Mouse (Mus musculus) midbrain, postnatal 0 days (tissue): ENCODE results near the gene Cep104. TPM values are rescaled to one million over a fixed set of nuclear protein-coding genes. Genes with fewer than 3 reads are reported as not detected.

Experiments
- ATAC-seq: fragments of 200-750 bp; cut with Nextera tagmentation; 2 replicates; pipeline ENCODE4 v1.8.0; 2017; ENCODE audit warnings: moderate number of reproducible peaks, mild to moderate bottlenecking, moderate TSS enrichment, moderate library complexity; ENCODE audit not compliant: low FRiP score
- DNase-seq: peaks from one replicate; pipeline ENCODE4 v3.0.0-alpha.2; 2015; ENCODE audit warnings: low spot score
- H3K27ac ChIP-seq: fragments of 300-500 bp; sonication (generic); 2 replicates; pipeline ENCODE4 v1.5.1; 2014; ENCODE audit warnings: low read depth, mild to moderate bottlenecking, low read length, mixed read lengths
- H3K27me3 ChIP-seq: fragments of 300-500 bp; sonication (generic); 2 replicates; pipeline ENCODE4 v1.6.1; 2014; ENCODE audit warnings: low read length, control low read depth, mixed read lengths; ENCODE audit not compliant: insufficient read depth
- H3K36me3 ChIP-seq: fragments of 300-500 bp; sonication (generic); 2 replicates; pipeline ENCODE4 v1.6.1; 2014; ENCODE audit warnings: low read length, control low read depth, mixed read lengths; ENCODE audit not compliant: insufficient read depth
- H3K4me1 ChIP-seq: fragments of 300-500 bp; sonication (generic); 2 replicates; pipeline ENCODE4 v1.6.1; 2014; ENCODE audit warnings: mild to moderate bottlenecking, control low read depth, antibody characterized with exemption, low read length, mixed read lengths; ENCODE audit not compliant: insufficient read depth
- H3K4me2 ChIP-seq: fragments of 300-500 bp; sonication (generic); 2 replicates; pipeline ENCODE4 v1.6.1; 2014; ENCODE audit warnings: low read depth, mild to moderate bottlenecking, low read length, mixed read lengths; ENCODE audit not compliant: poor library complexity, severe bottlenecking
- H3K4me3 ChIP-seq: fragments of 300-500 bp; sonication (generic); 2 replicates; pipeline ENCODE4 v1.5.1; 2014; ENCODE audit warnings: low read depth, mild to moderate bottlenecking, low read length, moderate library complexity
- H3K9ac ChIP-seq: fragments of 300-500 bp; sonication (generic); replicated peaks from 2 replicates; pipeline ENCODE4 v1.6.1; 2014; ENCODE audit warnings: mild to moderate bottlenecking, low read length, moderate library complexity, mixed read lengths; ENCODE audit not compliant: poor library complexity, severe bottlenecking
- H3K9me3 ChIP-seq: fragments of 300-500 bp; sonication (generic); 2 replicates; pipeline ENCODE4 v1.6.1; 2016; ENCODE audit warnings: low read length, control low read depth
- CTCF ChIP-seq: IDR thresholded peaks from 2 replicates; pipeline ENCODE4 v1.5.1; 2016; ENCODE audit warnings: antibody characterized with exemption, mild to moderate bottlenecking
- WGBS: fragments of 180-500 bp; shearing (Covaris S2); extraction: QIAGEN DNeasy Blood & Tissue Kit; methylation state at CpG from one replicate; pipeline ENCODE4 v1.1.7; 2014; 5-methylcytosine and 5-hydroxymethylcytosine counted together
- polyA plus RNA-seq: library from polyadenylated mRNA; unstranded; fragments of >200 nt; fragmentation: Nextera tagmentation; extraction: Ambion mirVana; gene quantifications from 2 replicates; pipeline ENCODE4 v1.2.1, GENCODE M21; 2015
- total RNA-seq: library from RNA; depleted of rRNA; stranded (reverse); fragments of >200 nt; gene quantifications from 2 replicates; pipeline ENCODE4 v1.2.3, GENCODE M21; 2014

The Cep104 gene
- total and polyA plus RNA-seq, 2 experiments from 2014 or later = 9.6 to 11.7 TPM

DNA sequence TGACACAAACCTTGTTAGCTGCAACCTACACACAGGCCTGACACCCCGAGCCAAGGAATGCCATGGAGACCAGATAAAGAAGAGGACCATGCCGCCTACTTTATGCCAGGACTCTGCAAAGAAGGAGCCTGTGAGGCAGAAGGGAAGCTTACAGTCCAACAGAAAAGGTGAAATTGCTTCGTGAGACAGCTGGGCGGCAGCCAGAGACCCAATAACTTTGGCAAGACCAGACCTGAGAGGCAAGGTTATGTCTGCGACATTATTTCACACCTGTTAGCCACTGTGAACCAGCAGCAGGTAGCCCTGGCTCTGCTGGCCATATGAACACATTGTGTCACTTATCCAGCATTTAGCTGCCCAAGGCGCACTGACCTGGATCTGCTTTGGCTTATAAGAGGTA lies 29.3 kb upstream of the Cep104 start:
- H3K27ac ChIP-seq = no peak overlapping the region
- DNase-seq (peak; percentile 22), ATAC-seq (no peak)
- H3K4me1 ChIP-seq = no peaks in the 10 kb centered on the region
- no peaks in the 10 kb centered on the region for H3K36me3 ChIP-seq
- TF ChIP-seq CTCF = no peak
- H3K4me2 ChIP-seq = no peak overlapping the region
- no peaks in the 10 kb centered on the region for H3K9me3 ChIP-seq
- no peak overlapping the region for H3K9ac ChIP-seq
- WGBS = 86% methylated on average over 6 of the region's 6 CpGs
- no peak overlapping the region for H3K4me3 ChIP-seq
- peaks cover 7% of the 10 kb centered on the region for H3K27me3 ChIP-seq

DNA sequence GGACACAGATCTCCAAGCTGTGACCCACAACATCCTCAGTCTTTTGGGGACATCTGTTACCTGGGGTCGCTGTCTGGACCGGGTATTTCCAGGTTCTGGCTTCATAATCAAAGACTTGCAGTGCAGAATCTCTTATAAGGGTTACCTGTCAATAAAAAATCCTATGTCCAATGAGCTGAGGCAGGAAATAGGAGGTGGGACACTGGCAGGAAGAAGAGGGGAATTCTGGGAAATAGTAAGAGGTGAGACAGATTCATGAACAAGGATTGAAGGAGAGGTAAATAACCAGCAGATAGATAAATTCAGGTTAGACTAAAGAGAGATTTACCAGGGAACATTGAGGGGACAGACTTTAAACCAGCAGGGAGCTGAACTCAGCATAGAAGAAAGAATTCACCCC lies 24.6 kb upstream of the Cep104 start:
- no peak for ATAC-seq
- peaks cover 11% of the 10 kb centered on the region for H3K27me3 ChIP-seq

DNA sequence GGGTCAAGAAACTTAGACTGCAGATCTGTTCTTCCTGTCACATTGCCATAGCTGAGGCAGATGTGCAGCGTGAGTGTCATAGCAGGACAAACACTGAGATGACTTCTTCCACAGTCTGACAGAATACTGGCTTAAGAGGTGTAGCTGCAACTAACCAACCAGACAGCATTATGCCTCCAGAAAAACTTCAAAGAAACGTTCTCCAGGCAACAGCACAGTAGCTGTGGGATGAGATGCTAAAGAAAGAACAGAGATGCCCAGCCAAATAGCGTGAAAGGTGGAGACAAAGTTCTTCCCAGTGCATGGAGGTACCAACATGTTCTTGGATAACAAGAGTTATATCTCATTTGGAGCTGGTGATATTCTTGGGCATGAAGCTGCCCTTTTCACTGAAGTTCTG lies 23.8 kb upstream of the Cep104 start:
- Histone ChIP-seq H3K9ac (no peak overlapping the region), H3K27ac (no peak overlapping the region), H3K27me3 (peaks cover 6% of the 10 kb centered on the region), H3K4me1 (no peaks in the 10 kb centered on the region), H3K9me3 (no peaks in the 10 kb centered on the region), H3K36me3 (no peaks in the 10 kb centered on the region), H3K4me3 (no peak overlapping the region), H3K4me2 (no peak overlapping the region)
- 61% methylated on average over 3 of the region's 3 CpGs for WGBS
- no peak for TF ChIP-seq CTCF
- no peak for ATAC-seq
- no peak for DNase-seq

More for the DNA sequence above, 24.6 kb upstream of the Cep104 start:
- Histone ChIP-seq H3K36me3 (no peaks in the 10 kb centered on the region), H3K4me2 (no peak overlapping the region), H3K4me3 (no peak overlapping the region), H3K4me1 (no peaks in the 10 kb centered on the region), H3K9ac (no peak overlapping the region), H3K27ac (no peak overlapping the region), H3K9me3 (no peaks in the 10 kb centered on the region)
- no peak for TF ChIP-seq CTCF
- 72% methylated on average over 2 of the region's 2 CpGs for WGBS
- no peak for DNase-seq

DNA sequence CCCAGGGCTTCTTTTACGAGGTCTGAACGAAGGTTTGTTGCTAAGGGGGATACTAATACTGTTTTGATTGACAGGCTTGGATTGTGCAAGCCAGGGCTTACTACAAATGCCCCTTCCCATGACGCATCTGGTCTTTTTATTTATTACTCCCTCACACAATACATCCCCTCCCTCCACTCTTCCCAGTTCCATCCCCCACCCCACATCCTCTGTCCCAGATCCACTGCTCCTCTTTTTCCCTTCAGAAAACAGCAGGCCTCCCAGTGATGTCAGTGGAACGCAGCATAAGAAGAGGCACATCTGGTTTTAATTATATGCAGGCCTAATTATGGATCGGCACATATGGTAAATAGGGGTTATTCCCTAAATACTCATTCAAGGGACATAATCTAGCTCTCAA lies 23.3 kb upstream of the Cep104 start:
- ATAC-seq = no peak
- Histone ChIP-seq H3K4me3 (no peak overlapping the region), H3K27me3 (peaks cover 6% of the 10 kb centered on the region; the same call in 1 of the 2 replicates), H3K36me3 (no peaks in the 10 kb centered on the region), H3K4me2 (no peak overlapping the region), H3K27ac (no peak overlapping the region), H3K4me1 (no peaks in the 10 kb centered on the region), H3K9ac (no peak overlapping the region), H3K9me3 (no peaks in the 10 kb centered on the region)
- DNase-seq = no peak
- 18% methylated on average over 5 of the region's 5 CpGs for WGBS
- no peak for TF ChIP-seq CTCF

- 74% methylated on average over 8 of the region's 8 CpGs for WGBS
Observed at GRCm38 (mm10) chr4:153955651-153956050, 19.3 kb upstream of the Cep104 start.

DNA sequence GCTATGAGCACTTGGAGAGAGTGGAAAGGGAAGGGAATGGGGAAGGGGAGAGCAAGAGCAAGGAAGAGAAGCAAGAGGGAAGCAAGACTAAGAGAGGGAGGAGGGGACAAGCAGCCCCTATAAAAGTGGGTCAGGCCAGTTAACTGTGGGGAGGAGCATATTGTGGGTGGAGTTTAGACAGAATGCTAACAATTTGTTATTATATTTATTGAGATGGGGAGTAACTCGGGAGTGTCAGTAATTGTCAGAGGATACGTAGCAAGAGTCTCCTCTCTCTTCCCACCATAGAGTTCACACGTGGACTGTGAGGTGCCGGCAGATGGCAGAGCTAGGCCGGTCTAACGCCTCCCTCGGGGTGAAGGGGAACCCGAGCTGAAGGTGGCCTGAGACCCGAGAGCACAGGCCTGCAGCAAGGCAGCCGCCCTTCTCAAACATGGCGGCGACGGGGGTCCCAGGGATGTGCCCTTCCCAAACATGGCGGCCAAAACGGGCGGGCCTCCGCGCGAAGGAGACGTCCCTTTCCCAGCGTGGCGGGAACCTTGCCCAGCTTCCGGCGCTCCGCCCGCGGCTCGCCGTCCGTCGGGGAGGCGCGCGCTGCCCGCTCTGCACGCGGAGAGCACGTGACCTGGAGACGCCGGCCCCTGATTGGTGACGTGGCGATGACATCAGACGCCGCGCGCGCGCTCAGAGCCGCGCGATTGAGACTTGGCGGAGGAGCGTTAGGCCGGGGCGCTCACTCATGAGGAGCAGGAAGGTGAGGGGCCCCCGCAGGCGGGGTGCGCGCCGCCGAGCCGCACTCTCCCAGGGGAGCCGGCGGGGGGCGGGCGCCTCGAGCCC lies 18.2 kb upstream of the Cep104 start, which contains the start of gene A430005L14Rik:
Gene A430005L14Rik, plus strand, starts transcription at position 669 of the 837 bp plus-strand sequence.
- Histone ChIP-seq H3K4me2 (peak within 1 kb of the TSS; percentile 61), H3K27ac (peak within 1 kb of the TSS; percentile 73), H3K4me3 (peak within 1 kb of the TSS; percentile 51), H3K9ac (peak within 1 kb of the TSS; percentile 69), H3K9me3 (no peaks in the 10 kb centered on the region), H3K4me1 (peaks cover 4% of the 10 kb centered on the region; the same call in 1 of the 2 replicates), H3K27me3 (0 out of 2 replicates have a peak, but pooled peaks cover 3% of the 10 kb centered on the region), H3K36me3 (peaks cover 16% of the 10 kb centered on the region)
- peak; percentile 98 for DNase-seq
- peak; percentile 95 for ATAC-seq
- peak; percentile 34; the same call in 1 of the 2 replicates for TF ChIP-seq CTCF
- WGBS = 2% methylated on average over 57 of the region's 67 CpGs

More at GRCm38 (mm10) chr4:153955651-153956050, 19.3 kb upstream of the Cep104 start:
- no peak for TF ChIP-seq CTCF
- H3K9ac ChIP-seq = no peak overlapping the region
- H3K9me3 ChIP-seq = no peaks in the 10 kb centered on the region
- DNase-seq (peak; percentile 63), ATAC-seq (no peak)
- 0 out of 2 replicates have a peak, but pooled peaks cover 3% of the 10 kb centered on the region for H3K27me3 ChIP-seq
- no peak overlapping the region for H3K27ac ChIP-seq
- H3K4me2 ChIP-seq = no peak overlapping the region
- H3K36me3 ChIP-seq = peaks cover 7% of the 10 kb centered on the region
- H3K4me3 ChIP-seq = no peak overlapping the region
- H3K4me1 ChIP-seq = peaks cover 4% of the 10 kb centered on the region; the same call in 1 of the 2 replicates
